Mouse (Mus musculus): ENCODE results near the gene Tgfb3. TPM values are rescaled to one million over a fixed set of nuclear protein-coding genes. Genes with fewer than 3 reads are reported as not detected.

The Tgfb3 gene
- polyA plus RNA-seq, 1 experiment from 2014 or later = 5.4 TPM

DNA sequence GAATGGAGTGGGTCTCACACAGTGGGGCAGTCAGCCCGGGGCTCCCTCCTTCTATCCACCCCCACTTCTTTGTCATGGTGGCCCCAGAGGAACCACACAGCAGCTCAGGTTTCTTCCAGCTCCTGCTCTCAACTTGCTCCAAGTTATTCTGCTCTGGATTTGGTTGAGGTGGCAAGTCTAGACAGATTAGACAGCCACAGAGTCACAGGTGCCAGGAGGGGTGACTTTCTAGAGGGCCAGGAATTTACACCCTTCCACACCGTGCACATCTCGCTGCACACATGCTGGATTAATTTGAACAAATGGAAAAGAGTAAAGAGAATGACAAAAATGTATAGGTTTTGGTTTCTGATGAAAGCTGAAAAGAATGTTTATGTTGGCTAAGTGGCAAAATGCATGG lies 21.9 kb upstream of the Tgfb3 start:
- WGBS = 95% methylated on average over 3 of the region's 3 CpGs

DNA sequence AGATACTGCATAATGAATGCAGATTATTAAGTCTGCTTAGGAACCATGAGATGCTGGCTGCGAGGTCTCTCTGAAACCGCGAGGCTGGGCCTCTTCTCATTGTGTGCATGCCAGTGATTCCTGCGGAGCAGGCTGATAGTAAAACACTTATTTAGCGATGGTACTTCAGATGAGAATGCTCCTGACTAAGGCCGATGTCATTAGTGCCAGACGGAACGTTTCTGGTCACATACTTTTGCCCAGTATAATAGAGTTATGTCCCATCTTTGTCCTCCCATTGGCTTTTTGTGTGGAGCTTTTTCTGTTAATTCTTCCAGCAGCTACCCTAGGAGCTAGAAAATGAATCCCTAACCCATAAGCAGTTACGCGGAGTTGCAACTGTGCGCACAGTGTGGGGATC lies 18.9 kb upstream of the Tgfb3 start:
- WGBS = 75% methylated on average over 11 of the region's 11 CpGs
- H3K27me3 ChIP-seq = no peaks in the 10 kb centered on the region
- no peaks in the 10 kb centered on the region for H3K9me3 ChIP-seq
- H3K4me3 ChIP-seq = no peak overlapping the region
- no peak overlapping the region for H3K27ac ChIP-seq
- H3K4me1 ChIP-seq (replicated peaks) = peaks cover 8% of the 10 kb centered on the region
- H3K36me3 ChIP-seq = peaks cover 31% of the 10 kb centered on the region
- H3K4me2 ChIP-seq = no peak overlapping the region
- ATAC-seq (ENCODE audit: low FRiP score) = no peak
- H3K9ac ChIP-seq = no peak overlapping the region

More for the DNA sequence above, 21.9 kb upstream of the Tgfb3 start:
- Histone ChIP-seq H3K4me1 (replicated peaks) (peaks cover 28% of the 10 kb centered on the region), H3K36me3 (peaks cover 24% of the 10 kb centered on the region), H3K27ac (no peak overlapping the region), H3K9me3 (no peaks in the 10 kb centered on the region), H3K27me3 (no peaks in the 10 kb centered on the region), H3K9ac (no peak overlapping the region), H3K4me2 (no peak overlapping the region), H3K4me3 (no peak overlapping the region)
- ATAC-seq (ENCODE audit: low FRiP score) = no peak

DNA sequence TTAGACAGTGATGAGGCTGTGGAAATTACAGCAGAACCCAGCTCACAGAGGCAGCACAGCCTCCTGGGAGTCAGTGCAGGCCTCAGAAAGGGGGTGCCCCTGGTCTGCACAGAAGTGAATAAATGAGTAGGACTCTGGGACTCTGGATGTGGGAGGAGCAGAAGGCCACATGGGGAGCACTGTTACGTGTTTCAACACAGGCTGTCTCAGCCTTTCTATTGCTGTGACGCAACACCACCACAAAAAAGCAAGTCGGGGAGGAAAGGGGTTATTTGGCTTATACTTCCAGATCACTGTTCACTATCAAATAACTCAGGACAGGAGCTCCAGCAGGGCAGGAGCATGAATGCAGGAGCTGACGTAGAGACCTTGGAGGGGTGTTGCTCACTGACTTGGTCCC lies 17.0 kb upstream of the Tgfb3 start:
- no peak for ATAC-seq (ENCODE audit: low FRiP score)
- Histone ChIP-seq H3K9ac (no peak overlapping the region), H3K4me2 (no peak overlapping the region), H3K27ac (no peak overlapping the region), H3K4me1 (replicated peaks) (peaks cover 8% of the 10 kb centered on the region; the same call in 1 of the 2 replicates), H3K9me3 (no peaks in the 10 kb centered on the region), H3K27me3 (0 out of 2 replicates have a peak, but pooled peaks cover 2% of the 10 kb centered on the region), H3K36me3 (peaks cover 37% of the 10 kb centered on the region), H3K4me3 (no peak overlapping the region)
- 83% methylated on average over 4 of the region's 4 CpGs for WGBS

DNA sequence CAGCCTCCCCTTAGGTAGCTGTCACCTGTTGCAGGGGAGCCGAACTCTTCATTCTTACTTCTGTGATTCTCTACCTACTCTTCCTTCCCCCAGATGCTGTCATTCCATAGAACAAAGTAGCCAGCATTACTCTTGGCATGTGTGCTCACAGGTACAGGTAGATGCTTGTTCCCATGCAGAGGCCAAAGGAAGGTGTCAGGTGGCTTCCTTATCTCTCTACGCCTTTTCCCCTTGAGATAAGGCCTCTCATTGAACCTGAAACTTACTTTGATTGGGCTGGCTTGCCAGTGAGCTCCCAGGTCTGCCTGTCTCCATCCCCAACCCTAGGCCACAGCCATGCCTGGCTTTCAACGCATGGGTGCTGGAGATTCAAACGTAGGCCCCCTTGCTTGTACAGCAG lies 15.2 kb upstream of the Tgfb3 start:
- WGBS = 94% methylated on average over 4 of the region's 4 CpGs
- no peak overlapping the region for H3K27ac ChIP-seq
- H3K4me2 ChIP-seq = no peak overlapping the region
- H3K9ac ChIP-seq = no peak overlapping the region
- H3K4me1 ChIP-seq (replicated peaks) = peaks cover 8% of the 10 kb centered on the region; the same call in 1 of the 2 replicates
- H3K27me3 ChIP-seq = 0 out of 2 replicates have a peak, but pooled peaks cover 2% of the 10 kb centered on the region
- no peak for ATAC-seq (ENCODE audit: low FRiP score)
- peaks cover 42% of the 10 kb centered on the region for H3K36me3 ChIP-seq
- no peaks in the 10 kb centered on the region for H3K9me3 ChIP-seq
- H3K4me3 ChIP-seq = no peak overlapping the region

DNA sequence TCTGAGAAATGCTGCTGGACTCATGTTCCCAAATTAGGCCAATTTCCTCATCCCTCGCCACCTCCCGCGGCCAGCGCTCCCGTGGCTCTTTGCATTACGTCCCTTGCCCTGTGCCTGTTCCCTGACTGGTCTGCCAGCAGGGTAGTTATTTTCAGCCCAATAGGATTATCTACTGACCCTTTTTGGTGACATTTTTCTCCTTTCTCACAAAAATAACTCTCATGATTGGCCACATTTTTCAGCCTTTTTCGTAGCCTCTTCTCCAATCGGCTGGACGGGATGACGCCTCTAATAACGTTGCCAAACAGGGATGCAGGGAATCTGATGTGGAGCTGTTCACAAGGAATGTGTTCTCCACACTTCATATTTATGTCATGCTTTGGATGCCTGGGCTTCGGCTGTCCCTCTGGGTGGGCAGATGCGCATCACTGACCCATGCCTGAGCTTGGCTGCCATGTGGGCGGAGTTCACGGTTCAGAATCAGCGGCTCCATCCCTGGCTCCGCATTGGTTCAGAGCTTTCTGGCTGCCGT lies 12.8 kb upstream of the Tgfb3 start:
- H3K27ac ChIP-seq = no peak overlapping the region
- H3K4me1 ChIP-seq (replicated peaks) = peaks cover 8% of the 10 kb centered on the region; the same call in 1 of the 2 replicates
- peaks cover 47% of the 10 kb centered on the region for H3K36me3 ChIP-seq
- H3K4me2 ChIP-seq = no peak overlapping the region
- H3K9me3 ChIP-seq = no peaks in the 10 kb centered on the region
- no peak overlapping the region for H3K9ac ChIP-seq
- H3K4me3 ChIP-seq = no peak overlapping the region
- 0 out of 2 replicates have a peak, but pooled peaks cover 2% of the 10 kb centered on the region for H3K27me3 ChIP-seq
- no peak for ATAC-seq (ENCODE audit: low FRiP score)
- WGBS = 53% methylated on average over 18 of the region's 18 CpGs

DNA sequence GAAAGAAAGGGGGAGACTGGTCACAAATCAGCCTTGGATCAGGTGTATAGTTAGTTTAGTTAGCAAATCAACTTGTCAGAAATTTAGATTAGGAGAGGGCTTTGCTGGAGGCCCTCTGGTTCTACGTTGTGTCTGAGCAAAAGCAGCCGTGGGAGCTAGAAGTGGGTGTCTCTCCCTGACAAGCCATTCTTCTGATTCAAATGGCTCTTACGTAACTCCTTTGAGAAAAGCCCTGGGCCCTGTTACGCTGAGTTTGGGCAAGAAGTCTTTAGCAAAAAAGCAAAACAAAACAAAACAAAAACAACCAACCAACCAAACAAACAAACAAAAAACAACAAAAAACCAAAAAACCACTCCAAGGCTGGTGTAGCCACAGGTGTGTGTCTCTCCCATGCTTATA lies 11.9 kb upstream of the Tgfb3 start:
- Histone ChIP-seq H3K9ac (no peak overlapping the region), H3K36me3 (peaks cover 55% of the 10 kb centered on the region), H3K27me3 (0 out of 2 replicates have a peak, but pooled peaks cover 2% of the 10 kb centered on the region), H3K4me3 (no peak overlapping the region), H3K4me1 (replicated peaks) (peaks cover 8% of the 10 kb centered on the region; the same call in 1 of the 2 replicates), H3K27ac (no peak overlapping the region), H3K9me3 (no peaks in the 10 kb centered on the region), H3K4me2 (no peak overlapping the region)
- ATAC-seq (ENCODE audit: low FRiP score) = no peak
- 66% methylated on average over 4 of the region's 4 CpGs for WGBS

DNA sequence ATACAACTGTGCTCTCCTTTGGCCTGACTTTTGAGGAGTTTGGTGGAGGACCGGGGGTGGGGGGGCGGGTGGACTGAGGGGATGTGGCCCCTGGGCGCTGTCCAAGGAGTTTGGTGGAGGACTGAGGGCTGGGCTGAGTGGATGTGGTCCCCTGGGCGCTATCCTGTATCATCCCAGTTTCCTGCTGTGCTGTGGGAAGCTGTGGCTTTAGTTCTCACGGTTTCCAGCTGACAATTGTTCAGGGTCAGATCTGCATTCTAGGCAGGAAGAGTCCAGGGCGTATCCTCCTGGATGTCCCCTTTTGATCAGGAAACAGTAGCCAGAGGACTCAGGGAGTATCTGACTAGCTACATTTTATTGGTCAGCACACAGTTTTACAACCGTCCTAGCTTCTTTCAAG lies 9.2 kb upstream of the Tgfb3 start:
- ATAC-seq (ENCODE audit: low FRiP score) = no peak
- no peak overlapping the region for H3K4me2 ChIP-seq

DNA sequence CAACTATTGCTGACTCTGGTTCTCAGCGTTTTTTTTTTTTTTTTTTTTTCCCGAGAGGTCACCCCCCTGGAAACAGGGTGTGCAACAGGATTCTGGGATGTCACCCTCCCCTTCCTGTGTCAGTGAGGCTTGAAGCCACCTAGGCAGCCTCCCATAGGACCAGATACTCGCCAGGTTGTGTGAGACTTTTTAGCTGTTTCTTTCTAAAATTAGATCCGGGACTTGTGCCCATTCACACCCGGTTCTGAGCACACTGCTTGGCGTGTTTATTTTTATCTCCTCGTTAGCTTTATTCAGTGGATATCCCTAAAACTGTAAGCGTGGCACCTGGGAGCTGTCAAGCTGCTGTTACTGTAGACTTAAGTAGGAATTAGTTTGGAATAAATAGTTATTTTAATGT lies 7.7 kb upstream of the Tgfb3 start:
- Histone ChIP-seq H3K4me1 (replicated peaks) (peaks cover 12% of the 10 kb centered on the region), H3K9me3 (no peaks in the 10 kb centered on the region), H3K27ac (no peak overlapping the region), H3K4me2 (no peak overlapping the region), H3K27me3 (peaks cover 3% of the 10 kb centered on the region; the same call in 1 of the 2 replicates), H3K36me3 (peaks cover 41% of the 10 kb centered on the region), H3K9ac (no peak overlapping the region), H3K4me3 (no peak overlapping the region)
- 87% methylated on average over 8 of the region's 8 CpGs for WGBS
- ATAC-seq (ENCODE audit: low FRiP score) = no peak

More for the DNA sequence above, 9.2 kb upstream of the Tgfb3 start:
- Histone ChIP-seq H3K27ac (no peak overlapping the region), H3K9ac (no peak overlapping the region), H3K27me3 (0 out of 2 replicates have a peak, but pooled peaks cover 2% of the 10 kb centered on the region), H3K4me1 (replicated peaks) (peaks cover 16% of the 10 kb centered on the region), H3K36me3 (peaks cover 47% of the 10 kb centered on the region), H3K9me3 (no peaks in the 10 kb centered on the region), H3K4me3 (no peak overlapping the region)
- 69% methylated on average over 7 of the region's 7 CpGs for WGBS

DNA sequence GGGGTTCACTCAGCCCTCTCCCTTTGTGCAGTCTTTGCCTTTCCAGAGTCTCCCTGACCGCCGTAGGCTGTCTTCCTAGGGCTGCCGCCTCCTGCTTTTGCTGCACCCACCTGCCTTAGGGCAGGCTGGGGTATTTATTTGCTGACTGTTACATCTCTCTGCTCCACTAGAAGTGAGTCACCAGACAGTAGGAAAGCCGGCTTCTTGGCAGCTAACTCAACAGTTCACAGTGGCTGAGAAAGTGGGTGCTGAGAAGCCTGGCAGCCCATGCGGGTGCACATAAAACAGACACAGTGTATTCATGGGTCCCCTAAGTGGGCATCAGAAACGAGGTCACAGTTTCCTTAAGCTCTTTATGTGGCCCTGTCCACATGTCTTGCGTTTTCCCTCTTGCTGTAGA lies 7.0 kb upstream of the Tgfb3 start:
- H3K9ac ChIP-seq = no peak overlapping the region
- H3K4me3 ChIP-seq = no peak overlapping the region
- peaks cover 11% of the 10 kb centered on the region for H3K4me1 ChIP-seq (replicated peaks)
- no peak overlapping the region for H3K27ac ChIP-seq
- H3K27me3 ChIP-seq = peaks cover 3% of the 10 kb centered on the region; the same call in 1 of the 2 replicates
- WGBS = 96% methylated on average over 7 of the region's 7 CpGs
- no peak for ATAC-seq (ENCODE audit: low FRiP score)
- peaks cover 41% of the 10 kb centered on the region for H3K36me3 ChIP-seq
- no peak overlapping the region for H3K4me2 ChIP-seq
- H3K9me3 ChIP-seq = no peaks in the 10 kb centered on the region

DNA sequence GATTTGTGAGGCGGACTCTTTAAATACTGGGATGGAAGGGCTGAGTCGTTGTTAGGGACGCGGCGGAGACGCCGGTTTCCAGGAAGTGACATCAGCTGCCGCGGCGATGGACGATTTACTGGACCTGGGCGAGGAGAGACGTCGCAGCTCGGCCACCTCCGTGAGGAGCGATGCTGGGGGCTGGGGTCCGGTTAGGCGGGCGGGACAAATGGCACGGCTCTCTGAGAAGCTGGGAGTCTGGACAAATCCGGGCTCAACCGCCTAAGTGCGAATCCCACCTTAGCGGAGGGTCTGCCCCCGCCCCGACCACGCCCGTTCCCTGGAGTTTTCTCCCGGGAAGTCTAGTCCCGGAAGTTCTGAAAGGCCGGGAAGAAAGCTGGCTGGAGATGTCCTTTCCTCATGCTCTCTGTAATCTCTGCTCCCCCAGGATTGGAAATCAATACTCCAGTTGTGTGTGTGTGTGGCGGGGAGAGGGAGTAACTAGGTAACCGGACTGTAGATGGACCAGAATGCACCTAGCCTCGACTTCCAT lies 3.7 kb upstream of the Tgfb3 start, which contains the start of gene Ift43:
Gene Ift43, plus strand, starts transcription at position 61 of the 532 bp plus-strand sequence.
- Histone ChIP-seq H3K9ac (peak within 1 kb of the TSS; percentile 75), H3K9me3 (no peaks in the 10 kb centered on the region), H3K27me3 (peaks cover 15% of the 10 kb centered on the region; the same call in 1 of the 2 replicates), H3K4me2 (peak within 1 kb of the TSS; percentile 80), H3K27ac (peak within 1 kb of the TSS; percentile 67; the same call in 1 of the 2 replicates), H3K4me1 (replicated peaks) (peaks cover 26% of the 10 kb centered on the region), H3K36me3 (peaks cover 21% of the 10 kb centered on the region), H3K4me3 (peak within 1 kb of the TSS; percentile 73)
- WGBS = under 1% methylated on average over 35 of the region's 35 CpGs
- peak; percentile 79 for ATAC-seq (ENCODE audit: low FRiP score)

DNA sequence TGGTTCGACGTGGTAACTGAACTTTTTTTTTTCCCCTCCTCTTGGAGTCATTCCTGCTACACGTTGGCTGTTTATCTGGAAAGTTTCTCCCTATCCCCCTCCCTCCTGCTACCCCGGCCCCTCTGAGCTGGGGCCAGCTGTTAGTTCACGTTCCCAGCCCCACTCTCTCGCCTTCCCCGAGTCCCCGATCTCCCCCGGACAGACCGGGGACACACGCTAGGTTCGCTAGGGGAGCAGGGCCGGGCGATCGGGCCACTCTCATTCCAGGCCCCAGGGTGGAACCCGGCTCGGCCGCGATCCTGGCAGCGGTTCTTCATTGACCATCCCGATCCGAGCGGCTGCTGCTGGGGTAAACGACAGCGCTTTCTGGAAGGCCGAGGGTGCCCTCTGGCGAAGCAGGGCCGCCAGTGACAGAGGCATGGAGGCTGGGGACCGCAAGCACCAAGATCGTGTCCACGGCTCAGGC lies 394 bp upstream of the Tgfb3 start:
- H3K4me3 ChIP-seq = peak overlapping the region; percentile 51
- peak overlapping the region; percentile 77 for H3K9ac ChIP-seq
- peaks cover 46% of the 10 kb centered on the region for H3K4me1 ChIP-seq (replicated peaks)
- peak overlapping the region; percentile 69 for H3K27ac ChIP-seq
- peak; percentile 73 for ATAC-seq (ENCODE audit: low FRiP score)
- H3K36me3 ChIP-seq = no peaks in the 10 kb centered on the region
- H3K27me3 ChIP-seq = peaks cover 30% of the 10 kb centered on the region
- peak overlapping the region; percentile 84 for H3K4me2 ChIP-seq
- H3K9me3 ChIP-seq = no peaks in the 10 kb centered on the region
- WGBS = under 1% methylated on average over 31 of the region's 31 CpGs

DNA sequence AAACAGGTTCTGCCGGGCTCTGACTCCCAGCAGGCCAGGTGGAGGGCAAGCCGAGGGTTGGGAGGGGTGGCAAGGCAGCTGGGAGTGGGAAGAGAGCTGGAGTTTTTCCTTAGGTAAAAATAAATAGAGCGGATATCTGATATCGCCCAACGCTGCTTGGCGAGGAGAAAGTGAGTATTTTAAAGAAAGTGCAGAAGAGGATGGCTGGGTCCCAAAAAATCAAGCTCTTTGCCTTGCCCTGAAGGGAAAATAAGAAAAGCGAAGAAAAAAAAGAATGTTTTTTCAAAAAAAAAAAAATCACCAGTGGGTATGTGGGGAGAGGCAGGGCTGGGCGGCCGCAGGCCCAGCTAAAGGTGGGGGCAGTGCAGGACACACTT lies 677 bp downstream of the Tgfb3 start:
- Histone ChIP-seq H3K36me3 (no peaks in the 10 kb centered on the region), H3K27ac (no peak overlapping the region)
- WGBS = 9% methylated on average over 9 of the region's 9 CpGs

DNA sequence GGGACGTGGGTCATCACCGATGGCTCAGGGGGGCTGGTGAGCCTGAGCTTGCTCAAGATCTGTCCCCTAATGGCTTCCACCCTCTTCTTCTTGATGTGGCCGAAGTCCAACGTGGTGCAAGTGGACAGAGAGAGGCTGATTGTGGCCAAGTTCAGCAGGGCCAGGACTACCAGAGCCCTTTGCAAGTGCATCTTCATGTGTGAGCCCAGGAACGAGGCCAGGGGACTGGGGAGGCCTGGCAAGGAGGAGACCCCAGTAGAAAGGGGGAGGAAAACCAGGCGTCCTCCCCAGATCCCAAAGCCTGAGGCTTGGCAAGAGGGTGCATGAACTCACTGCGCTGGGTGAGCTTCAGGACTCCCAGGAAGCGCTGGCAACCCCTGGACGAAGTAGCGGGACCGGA lies 1.1 kb downstream of the Tgfb3 start:
- Histone ChIP-seq H3K9me3 (no peaks in the 10 kb centered on the region), H3K4me1 (replicated peaks) (peaks cover 35% of the 10 kb centered on the region), H3K27ac (no peak overlapping the region), H3K36me3 (no peaks in the 10 kb centered on the region), H3K4me2 (peak overlapping the region; percentile 84), H3K9ac (peak overlapping the region; percentile 77), H3K4me3 (peak overlapping the region; percentile 51), H3K27me3 (peaks cover 30% of the 10 kb centered on the region)
- no peak for ATAC-seq (ENCODE audit: low FRiP score)
- WGBS = 23% methylated on average over 11 of the region's 11 CpGs

More for the DNA sequence above, 677 bp downstream of the Tgfb3 start:
- H3K4me1 ChIP-seq (replicated peaks) = peaks cover 39% of the 10 kb centered on the region
- peak overlapping the region; percentile 77 for H3K9ac ChIP-seq
- H3K4me2 ChIP-seq = peak overlapping the region; percentile 84
- H3K27me3 ChIP-seq = peaks cover 30% of the 10 kb centered on the region
- peak overlapping the region; percentile 51 for H3K4me3 ChIP-seq
- no peak for ATAC-seq (ENCODE audit: low FRiP score)
- no peaks in the 10 kb centered on the region for H3K9me3 ChIP-seq
